Mouse (Mus musculus) layer of hippocampus, postnatal 10 days (tissue): Measurements from ENCODE around the gene Saa4. TPM values are rescaled to one million over a fixed set of nuclear protein-coding genes. Genes with fewer than 3 reads are reported as not detected.
A peak's percentile ranks its signal among the peaks of the same experiment; 100 is the strongest.
"Not testable (repeated sequence)": the region's sequence is repeated elsewhere in the genome, so short reads cannot be mapped to it uniquely, and the experiment has no call there.

Source experiments
- DNase-seq, 2 experiments: peaks; one replicate each; pipeline ENCODE4 v3.0.0; 2021; ENCODE audit warnings: low spot score in 2 of 2
- total RNA-seq, 2 experiments: library from RNA; stranded (reverse); gene quantifications; 2 replicates each; pipeline ENCODE4 v1.2.3; 2021

The Saa4 gene
- total RNA-seq, 2 experiments from 2014 or later, result not detected

DNA sequence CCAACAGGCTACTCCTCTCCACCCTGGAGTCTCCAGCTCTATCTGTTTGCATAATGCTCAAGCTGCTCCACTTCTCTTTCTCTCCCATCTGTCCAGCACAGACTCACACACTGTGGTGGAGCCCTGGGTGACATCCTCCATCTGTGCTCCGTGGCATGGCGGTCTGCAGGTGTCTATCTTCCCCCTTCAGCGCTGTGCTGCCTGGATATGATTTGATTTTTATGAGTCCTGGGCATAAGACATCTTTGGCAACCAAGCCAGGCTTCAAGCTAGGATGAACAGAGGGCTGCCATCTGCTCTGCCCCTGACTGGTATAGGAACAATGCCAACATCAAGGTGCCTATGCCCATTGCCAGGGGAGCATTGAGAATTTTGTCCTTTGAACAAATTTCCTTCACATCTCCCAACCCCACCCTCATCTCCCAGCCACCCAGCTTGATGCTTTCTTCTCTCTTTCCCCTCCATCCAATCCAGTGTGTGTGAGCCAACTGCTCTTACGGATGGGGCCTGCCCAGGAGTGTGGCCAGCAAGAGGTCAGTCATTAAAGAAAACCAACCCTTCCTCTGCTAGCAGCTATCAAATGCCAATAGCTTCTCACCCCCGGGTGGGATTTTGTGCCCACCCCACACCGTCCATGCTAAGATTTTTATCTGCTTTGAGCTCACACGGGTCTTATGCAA, 13.7 kb downstream of the Saa4 start:
- no peak for DNase-seq

DNA sequence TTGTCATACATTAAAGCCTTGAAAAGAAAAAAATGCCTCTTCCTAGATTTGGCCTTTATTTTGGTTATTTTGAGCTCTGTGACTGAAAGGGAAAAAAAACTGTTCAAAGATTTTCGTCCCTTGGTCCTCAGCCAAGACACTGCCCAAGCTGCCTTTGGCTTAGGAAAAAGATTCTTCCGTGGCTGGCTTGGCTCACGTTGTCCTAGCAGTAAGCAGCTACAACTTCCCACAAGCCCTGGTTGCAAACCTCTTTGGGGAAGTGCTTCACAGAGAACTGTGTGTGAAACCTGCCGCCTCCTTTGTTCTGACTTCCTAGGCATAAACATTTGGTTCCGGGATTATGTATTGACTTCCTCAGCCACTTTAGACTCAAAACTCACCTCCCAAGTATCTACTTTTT, 15.5 kb downstream of the Saa4 start:
- DNase-seq, result peak in 1 of 2 experiments; percentile 12

DNA sequence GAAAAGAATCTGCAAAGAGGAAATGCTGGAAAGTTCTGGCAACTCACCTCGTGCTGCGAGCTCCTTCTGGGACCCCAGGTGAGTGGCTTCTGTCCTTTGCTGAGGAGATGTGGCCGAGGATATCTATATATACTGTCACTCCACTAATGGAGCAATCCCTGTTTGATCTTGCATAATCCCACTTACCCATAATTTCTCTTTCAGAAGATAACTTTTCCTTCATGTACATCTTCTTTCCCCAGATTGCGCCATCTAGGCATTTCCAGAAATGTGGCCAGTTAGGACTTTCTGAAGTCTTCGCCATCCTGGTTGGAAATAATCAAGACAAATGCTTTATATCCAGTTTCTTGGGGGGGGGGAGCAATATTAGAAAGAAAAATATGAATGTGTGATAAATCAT, 16.8 kb downstream of the Saa4 start, which contains the start of gene Saa3:
Saa3 (minus strand) TSS at position 101 of the 400 bp plus-strand sequence.
- DNase-seq, result no peak

DNA sequence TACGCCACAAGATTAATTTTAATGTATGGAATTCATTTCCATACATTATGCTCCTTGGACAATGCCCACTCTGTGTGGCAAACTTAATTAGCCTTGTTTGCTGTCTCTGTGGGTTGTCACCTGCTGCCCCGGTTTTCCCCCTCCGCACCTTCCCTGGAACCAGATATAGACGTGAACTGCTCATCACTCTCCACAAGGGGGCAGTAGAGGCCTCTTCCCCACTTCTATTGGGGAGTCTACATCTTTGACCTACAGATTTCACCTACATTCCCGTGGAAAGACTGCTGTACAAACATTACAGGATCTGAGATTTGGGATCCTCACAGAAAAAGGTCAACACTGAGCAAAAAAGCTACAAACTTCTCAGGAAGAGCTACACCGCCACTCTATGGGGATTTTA, 17.9 kb downstream of the Saa4 start:
- DNase-seq, result peak; percentile 57 to 72

DNA sequence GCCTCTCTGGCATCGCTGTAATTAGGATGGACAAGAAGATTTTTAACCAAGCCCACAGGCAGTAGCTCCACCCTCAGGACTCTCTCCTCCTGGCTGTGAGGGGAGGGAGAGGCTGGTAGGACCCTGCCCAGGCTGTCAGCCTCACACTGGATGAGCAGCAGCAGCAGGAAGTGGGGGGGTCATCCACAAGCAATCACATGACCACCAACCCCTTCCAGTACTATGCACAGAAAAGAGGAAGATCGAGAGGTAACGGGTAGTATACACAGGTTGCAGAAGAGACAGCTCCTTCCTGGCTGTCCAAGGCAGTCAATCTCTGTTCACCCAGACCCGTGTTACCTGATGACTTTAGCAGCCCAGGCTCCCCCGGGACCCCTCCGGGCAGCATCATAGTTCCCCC, 20.2 kb downstream of the Saa4 start:
- no peak for DNase-seq

DNA sequence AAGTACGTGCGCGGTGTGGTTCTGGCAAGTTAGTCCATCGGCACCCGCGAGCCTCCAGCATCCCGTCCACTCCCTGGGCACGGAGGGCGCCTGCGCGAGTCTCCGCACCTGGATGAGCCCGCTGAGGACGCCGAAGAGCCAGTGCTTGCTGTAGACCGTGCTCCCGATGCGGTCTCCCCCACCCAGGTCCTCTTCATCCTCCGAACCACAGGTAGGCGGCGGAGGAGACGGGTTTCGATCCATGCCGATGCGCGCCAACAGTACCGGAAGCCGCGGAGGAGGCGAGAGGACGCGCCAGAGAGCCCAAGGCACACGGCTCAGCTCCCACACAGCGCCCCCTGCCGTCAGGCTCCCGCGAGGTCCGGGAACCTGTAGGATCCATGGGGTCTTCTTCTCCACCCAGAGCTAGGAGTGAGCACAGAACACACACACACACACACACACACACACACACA, 22.0 kb downstream of the Saa4 start, which contains the start of gene Saal1:
Saal1 (minus strand) TSS at position 291 of the 455 bp plus-strand sequence.
- DNase-seq, result peak; percentile 89 to 91

DNA sequence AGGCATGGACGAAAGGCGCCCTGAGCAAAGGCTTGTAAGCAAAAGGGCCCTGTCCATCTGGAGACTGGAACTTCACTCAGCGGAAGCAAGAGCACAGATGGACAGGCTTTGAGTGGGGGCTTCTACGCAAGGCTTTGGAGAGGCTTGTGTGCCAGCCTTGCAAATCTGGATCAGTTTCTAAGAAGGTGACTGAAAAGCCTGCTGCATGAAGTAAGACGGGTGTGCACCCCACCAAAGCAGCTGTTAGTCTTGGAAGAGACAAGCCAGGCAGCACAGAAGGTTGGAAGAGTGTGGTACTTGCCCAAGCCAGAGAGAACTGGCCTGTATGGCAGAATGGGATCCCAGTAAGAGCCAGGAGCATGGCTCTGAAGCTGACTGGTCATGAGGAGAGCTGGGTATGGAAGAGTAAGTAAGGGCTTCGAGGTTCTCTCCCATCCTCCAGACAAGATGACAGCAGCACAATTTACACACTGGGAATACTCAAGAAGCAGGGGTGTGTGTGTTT, 31.8 kb downstream of the Saa4 start:
- DNase-seq, result no peak

DNA sequence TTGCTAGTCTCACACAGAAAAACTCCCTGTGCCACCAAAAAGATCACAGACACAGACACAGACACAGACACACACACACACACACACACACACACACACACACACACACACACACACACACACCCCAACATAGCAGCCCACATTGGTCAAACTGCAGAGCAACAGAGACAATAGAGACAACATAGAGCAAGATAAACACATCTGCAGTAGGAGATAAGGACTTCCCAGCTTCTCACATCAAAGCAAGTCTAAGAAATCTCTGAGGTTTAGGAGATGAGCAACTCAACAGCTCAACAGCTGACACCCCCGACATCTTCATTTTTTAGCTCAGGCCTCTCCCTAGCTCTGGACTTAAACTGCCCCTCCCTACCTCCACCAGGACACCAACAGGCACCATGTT, 35.6 kb downstream of the Saa4 start:
- DNase-seq, result no peak

DNA sequence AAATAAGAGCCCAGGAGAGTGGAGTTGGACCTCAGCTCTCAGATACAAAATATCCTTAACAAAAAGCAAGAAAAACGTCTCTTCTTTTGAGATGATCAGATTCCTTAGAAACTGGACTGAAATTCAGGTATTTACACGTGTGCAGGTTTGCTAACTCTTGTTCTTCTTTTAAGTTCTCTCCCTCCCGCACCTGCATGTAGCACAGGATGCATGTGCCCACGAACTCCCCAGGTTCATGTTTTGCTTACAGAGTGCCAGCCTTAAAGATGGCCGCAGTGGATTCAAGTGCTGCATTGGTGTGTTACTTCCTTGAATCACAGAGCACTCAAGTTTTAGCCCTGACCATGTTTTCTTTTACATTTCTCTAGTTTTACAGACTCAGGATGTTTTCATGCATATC, 45.6 kb downstream of the Saa4 start:
- no peak for DNase-seq

DNA sequence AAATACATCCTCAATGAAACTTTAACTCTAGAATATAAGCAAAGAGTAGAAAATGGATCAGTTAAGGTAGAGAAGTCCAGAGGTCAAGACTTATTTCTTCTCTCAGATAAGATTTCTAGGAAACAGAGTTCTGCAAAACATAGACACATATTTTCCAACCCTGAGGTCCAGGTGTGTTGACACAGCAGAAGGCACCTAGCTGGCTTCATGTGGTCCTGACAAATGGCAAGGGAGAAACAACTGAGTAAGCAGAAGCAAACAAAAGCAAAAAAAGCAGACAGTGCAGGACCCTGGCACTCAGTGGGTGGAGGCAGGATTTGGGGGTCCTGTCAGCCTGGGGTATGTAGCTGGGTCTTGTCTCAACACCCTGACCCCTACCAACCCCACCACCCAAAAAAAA, 51.7 kb downstream of the Saa4 start:
- DNase-seq, result no peak

DNA sequence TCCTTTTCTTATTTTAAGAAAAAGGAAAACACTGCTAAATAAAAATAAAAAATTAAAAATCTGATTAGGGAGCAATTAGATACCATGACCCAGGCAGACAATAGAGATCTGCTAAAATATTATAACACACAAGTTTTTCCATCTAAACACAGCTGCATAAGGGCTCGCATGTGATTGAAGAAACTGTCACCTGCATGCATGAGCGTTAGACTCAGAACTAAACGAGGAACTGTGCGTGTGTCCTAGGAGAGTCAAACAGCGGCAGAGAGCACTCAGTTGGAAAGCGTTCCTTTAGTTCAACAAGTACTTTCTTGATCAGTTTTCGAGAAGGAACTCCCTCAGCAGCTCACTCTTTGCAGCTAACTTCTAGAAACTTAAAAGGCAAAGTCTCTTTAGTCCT, 53.4 kb downstream of the Saa4 start:
- DNase-seq, result not testable (repeated sequence)

DNA sequence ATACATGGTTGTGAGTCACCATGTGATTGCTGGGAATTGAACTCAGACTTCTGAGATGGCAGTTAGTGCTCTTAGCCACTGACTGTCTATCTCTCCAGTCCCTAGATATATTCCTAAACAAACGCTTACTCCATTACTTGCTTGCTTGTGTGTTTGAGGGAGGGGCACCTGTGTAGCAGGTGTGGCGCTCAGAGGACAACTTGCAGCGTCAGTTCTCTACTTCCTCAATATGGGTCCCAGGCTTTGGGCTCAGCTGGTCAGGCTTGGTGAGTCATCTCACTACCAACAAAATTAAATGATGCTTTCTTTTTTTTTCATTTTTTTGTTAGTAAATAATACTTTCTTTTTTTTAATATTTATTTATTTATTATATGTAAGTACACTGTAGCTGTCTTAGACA, 54.0 kb downstream of the Saa4 start:
- no peak for DNase-seq

Other genes starting within 250 kb of the Saa4 start
- 10 to 100 TPM; 50.5 to 55.9 TPM for gene Sergef, start 92.8 kb downstream of the Saa4 start, total RNA-seq
- gene Tph1, start 60.1 kb downstream of the Saa4 start, total RNA-seq, result under 1 TPM; 0.50 to 0.56 TPM
- 10 to 100 TPM; 10.3 to 10.5 TPM for gene Saal1, start 21.9 kb downstream of the Saa4 start, total RNA-seq
- gene Saa3, start 16.9 kb downstream of the Saa4 start, total RNA-seq, result under 1 TPM in 1 of 2 experiments, not detected in 1; 0.16 TPM
- not detected for gene Saa1, start 10.4 kb upstream of the Saa4 start, total RNA-seq
- gene Saa2, start 19.2 kb upstream of the Saa4 start, total RNA-seq, result not detected
- gene Hps5, start 63.5 kb upstream of the Saa4 start, total RNA-seq, result 10 to 100 TPM; 15.4 to 21.7 TPM
- gene Gtf2h1, start 63.5 kb upstream of the Saa4 start, total RNA-seq, result 10 to 100 TPM; 32.9 to 38.1 TPM
- gene Ldha, start 108.9 kb upstream of the Saa4 start, total RNA-seq, result 100 to 1,000 TPM; 430 to 445 TPM
- gene Ldhc, start 128.6 kb upstream of the Saa4 start, total RNA-seq, result not detected
- gene Tsg101, start 187.4 kb upstream of the Saa4 start, total RNA-seq, result 100 to 1,000 TPM in 1 of 2 experiments, 10 to 100 TPM in 1; 99.9 to 104 TPM
- 10 to 100 TPM; 11.4 TPM for gene Uevld, start 225.9 kb upstream of the Saa4 start, total RNA-seq